Mouse (Mus musculus) spleen, adult 2 months (tissue): Measurements from ENCODE around the gene Ppara.

ENCODE experiments used
- CTCF ChIP-seq: fragments of 200-500 bp; IDR thresholded peaks from 2 replicates; pipeline ENCODE4 v1.5.1; 2011; ENCODE audit warnings: mild to moderate bottlenecking, inconsistent platforms; ENCODE audit not compliant: insufficient read depth, insufficient read length, insufficient replicate concordance; ENCODE audit errors: extremely low read depth
- POLR2A ChIP-seq: fragments of 200-500 bp; IDR thresholded peaks from 2 replicates; pipeline ENCODE4 v1.6.1; 2011; ENCODE audit warnings: low read depth, low read length, inconsistent platforms

DNA sequence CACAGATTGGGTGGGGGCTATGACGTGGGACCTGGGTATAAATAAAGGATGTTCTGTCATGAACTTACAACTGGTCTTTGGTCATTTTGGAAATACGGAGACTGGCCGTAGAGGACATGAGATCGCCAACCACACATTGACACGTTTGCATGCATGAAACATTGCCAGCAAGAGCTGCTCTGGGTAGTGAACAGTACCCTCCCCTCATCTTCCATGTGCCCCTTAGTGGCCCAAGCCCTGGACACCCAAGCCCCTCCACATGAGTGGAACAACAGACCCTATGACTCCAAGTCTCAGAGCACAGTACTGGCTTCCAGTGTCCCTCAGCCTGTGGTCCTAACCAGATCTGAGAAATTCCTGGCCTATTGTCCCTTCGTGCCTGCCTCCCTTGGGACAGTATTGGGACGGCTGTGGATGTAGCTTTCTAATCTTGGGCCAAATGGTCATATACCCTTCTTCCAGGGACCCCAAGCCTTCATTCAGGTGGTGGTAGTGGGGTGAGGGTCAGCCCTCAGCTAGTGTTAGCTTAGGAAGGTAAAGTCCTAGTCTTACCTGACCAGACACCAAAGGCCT lies 27.2 kb upstream of the Ppara start:
- TF ChIP-seq CTCF (no peak), POLR2A (no peak)
